Mouse (Mus musculus) left cerebral cortex, postnatal 4 days (tissue): ENCODE data around the gene Hoxc11. TPM values are rescaled to one million over a fixed set of nuclear protein-coding genes. Genes with fewer than 3 reads are reported as not detected.

Experiments used
- DNase-seq: peaks from one replicate; pipeline ENCODE4 v3.0.0-alpha.2; 2022
- intact Hi-C: fragments of 180-260 bp; cut with DNase I; formaldehyde crosslinking; loops from one replicate; pipeline ENCODE4 v1.15.1; 2025
- total RNA-seq, 2 experiments: library from RNA; stranded (reverse); gene quantifications; 2 replicates each; pipeline ENCODE4 v1.2.3; 2021

Gene Hoxc11
- total RNA-seq, 2 experiments from 2014 or later = not detected

- DNase-seq = no peak
- intact Hi-C loops = no loop called here
Observed at GRCm38 (mm10) chr15:102963671-102964640, 9.7 kb downstream of the Hoxc11 start.

- no peak for DNase-seq
- intact Hi-C loops = no loop called here
Observed at GRCm38 (mm10) chr15:102965003-102965891, 11.0 kb downstream of the Hoxc11 start.

DNA sequence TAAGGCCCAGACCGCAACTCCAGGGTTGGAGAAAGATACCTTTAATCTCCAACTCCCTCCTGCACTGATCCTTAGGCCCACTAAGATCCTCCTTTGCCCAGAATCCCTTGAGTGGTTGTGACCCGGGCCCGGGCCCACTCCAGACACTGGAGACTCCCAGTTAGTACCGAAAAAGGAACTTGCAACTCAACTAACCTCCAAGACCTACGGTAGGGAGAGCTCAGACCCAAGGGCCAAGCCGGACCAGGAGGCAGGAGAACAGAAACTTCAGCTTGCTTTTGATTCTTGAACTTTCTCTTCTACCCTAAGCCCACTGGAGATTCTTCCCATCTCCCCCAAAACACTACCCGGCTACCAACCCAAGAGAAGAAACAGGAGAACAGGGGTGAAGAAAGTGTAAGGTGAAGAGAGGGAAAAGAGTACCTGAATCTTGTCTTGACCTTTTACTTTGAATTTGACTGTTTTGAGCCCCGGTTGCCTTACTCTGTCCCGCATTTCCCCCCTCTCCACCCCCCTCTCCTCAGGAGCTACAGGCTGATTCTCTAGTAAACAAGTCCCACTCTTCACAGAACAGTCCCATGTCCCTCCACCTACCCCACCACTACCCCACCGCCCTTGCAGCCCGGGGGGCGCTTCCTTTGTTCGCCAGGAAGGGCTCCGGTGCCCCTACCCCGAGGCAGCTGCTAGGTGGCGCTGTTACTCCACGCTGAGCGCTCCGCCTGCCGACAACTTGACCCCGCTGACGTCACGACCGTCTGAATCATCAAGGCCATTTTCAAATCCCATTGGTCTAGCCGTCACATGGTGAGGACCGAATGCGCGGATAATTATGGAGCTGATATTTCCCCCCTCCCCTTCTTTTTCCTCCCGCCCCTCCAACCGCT, 11.9 kb downstream of the Hoxc11 start:
- DNase-seq = peak; percentile 71
- intact Hi-C loops = no loop called here

DNA sequence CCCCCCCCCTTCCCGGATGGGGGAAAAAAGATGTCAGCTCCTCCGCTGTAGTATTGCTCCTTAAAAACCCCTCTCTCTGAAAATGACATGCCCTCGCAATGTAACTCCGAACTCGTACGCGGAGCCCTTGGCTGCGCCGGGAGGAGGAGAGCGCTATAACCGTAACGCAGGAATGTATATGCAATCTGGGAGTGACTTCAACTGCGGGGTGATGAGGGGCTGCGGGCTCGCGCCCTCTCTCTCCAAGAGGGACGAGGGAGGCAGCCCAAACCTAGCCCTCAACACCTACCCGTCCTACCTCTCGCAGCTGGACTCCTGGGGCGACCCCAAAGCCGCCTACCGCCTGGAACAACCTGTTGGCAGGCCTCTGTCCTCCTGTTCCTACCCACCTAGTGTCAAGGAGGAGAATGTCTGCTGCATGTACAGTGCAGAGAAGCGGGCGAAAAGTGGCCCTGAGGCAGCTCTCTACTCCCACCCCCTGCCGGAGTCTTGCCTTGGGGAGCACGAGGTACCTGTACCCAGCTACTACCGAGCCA, 12.6 kb downstream of the Hoxc11 start, which contains the start of gene Hoxc10:
TSS of gene Hoxc10 (plus strand) at position 21 of the 536 bp plus-strand sequence.
- intact Hi-C loops = no loop called here
- DNase-seq = no peak

DNA sequence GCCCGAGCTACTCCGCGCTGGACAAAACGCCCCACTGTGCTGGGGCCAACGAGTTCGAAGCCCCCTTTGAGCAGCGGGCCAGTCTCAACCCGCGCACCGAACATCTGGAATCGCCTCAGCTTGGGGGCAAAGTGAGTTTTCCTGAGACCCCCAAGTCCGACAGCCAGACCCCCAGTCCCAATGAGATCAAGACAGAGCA, 13.0 kb downstream of the Hoxc11 start, which contains the start of gene Hoxc5:
TSS of gene Hoxc5 (plus strand) at position 132 of the 199 bp plus-strand sequence.
- no peak for DNase-seq
- intact Hi-C loops = no loop called here

GRCm38 (mm10) chr15:102967511-102968397, 13.5 kb downstream of the Hoxc11 start:
- DNase-seq = no peak
- intact Hi-C loops = no loop called here

DNA sequence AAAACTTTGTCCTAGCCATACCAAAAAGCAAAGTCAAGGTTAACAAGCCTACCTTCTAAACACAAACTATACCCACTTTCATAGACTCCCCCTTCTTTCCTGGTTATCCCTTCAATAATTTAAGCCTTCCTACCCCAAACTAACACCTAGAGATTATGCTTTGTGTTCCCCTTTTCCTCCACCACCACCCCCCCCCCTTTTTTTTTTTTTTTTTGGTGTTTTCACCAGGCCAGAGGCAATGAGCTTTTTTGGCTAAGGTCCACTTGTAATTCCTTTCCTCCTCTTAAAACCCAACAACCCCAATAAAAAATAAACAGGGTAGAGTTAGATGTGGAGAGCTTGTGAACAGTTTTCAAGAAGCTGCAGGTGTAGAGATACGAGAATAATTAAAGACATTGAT, 15.1 kb downstream of the Hoxc11 start:
- no peak for DNase-seq
- intact Hi-C loops = no loop called here

DNA sequence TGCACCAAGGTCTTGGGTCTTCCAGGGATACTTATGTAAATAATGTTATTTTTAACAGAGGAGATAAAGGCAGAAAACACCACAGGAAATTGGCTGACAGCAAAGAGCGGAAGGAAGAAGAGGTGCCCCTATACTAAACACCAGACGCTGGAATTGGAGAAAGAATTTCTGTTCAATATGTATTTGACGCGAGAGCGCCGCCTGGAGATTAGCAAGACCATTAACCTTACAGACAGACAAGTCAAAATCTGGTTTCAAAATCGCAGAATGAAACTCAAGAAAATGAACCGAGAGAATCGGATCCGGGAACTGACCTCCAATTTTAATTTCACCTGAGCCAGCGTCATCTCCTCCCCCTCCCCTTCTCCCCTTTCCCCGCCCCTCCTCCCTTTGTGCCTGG, 16.5 kb downstream of the Hoxc11 start:
- no peak for DNase-seq
- intact Hi-C loops = loop anchor here (5.0 kb wide), 1 partner anchor 213 kb away; no protein-coding TSS in a partner anchor

GRCm38 (mm10) chr15:102972254-102972653, 18.0 kb downstream of the Hoxc11 start:
- no peak for DNase-seq
- intact Hi-C loops = loop anchor here (5.0 kb wide), 1 partner anchor 215 kb away; no protein-coding TSS in a partner anchor

DNA sequence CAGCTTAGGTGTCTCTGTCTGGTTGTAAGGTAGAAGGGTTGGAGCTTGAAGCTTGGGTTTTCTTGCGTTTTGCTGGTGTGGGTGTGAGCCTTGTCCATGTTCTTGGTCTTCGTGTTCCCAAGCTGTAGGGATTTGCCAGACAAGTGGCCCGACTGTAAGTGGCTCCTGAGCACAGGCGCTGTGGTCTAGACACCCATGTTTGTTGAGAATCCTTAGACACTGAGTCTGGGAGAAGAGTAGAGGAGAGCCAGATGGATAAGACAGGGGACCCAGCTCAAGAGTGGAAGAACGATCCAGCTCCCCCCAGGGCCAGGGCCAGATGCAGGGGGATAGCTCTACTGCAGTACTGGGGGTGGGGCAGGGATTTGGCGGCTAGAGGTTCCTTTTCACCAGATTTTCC, 18.5 kb downstream of the Hoxc11 start:
- no peak for DNase-seq
- intact Hi-C loops = loop anchor here (5.0 kb wide), 1 partner anchor 215 kb away; no protein-coding TSS in a partner anchor

DNA sequence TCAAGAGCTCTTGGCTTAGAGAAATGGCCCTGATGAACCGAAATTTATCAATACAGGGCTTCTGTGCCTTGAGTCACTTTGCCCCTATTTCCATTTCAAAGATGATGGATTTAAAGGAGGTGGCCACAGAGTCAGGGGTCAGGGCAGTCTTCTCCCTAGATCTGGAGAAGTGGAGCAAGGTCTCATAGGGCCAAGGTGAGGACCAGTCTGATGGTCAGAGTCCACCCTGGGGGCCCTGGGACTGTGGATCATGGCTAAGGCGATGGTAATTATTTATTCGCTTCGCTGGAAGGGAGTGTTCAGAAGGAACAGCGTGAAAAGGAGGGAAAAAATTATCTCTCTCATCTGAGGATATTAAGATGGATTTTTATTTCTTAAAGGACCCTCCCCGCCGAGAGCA, 20.8 kb downstream of the Hoxc11 start:
- no peak for DNase-seq
- intact Hi-C loops = no loop called here

- intact Hi-C loops = no loop called here
- DNase-seq = no peak
Observed at GRCm38 (mm10) chr15:102975688-102976111, 21.5 kb downstream of the Hoxc11 start.

DNA sequence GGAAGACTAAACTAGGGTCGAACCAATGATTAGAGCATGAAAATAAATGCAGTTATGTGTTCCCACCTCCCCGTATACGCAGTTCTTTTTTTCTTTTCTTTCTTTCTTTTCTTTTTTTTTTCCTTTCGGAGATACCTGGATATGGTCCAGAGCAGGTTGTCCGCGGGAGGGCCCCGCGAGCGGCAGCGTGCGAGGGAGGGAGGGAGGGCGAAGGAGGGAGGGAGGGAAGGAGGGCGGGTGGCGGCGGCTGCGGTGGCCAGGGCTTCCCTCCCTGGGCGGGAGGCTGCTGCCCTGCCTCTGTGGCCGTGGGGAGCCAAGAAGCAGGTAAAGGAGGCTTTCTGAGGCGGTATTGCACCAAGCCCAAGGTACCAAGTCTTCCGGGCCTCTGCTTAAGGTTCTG, 21.9 kb downstream of the Hoxc11 start, which contains the start of gene Hoxc9:
TSS of gene Hoxc9 (plus strand) at position 269 of the 400 bp plus-strand sequence.
- intact Hi-C loops = no loop called here

GRCm38 (mm10) chr15:102976631-102977422, 22.6 kb downstream of the Hoxc11 start:
- intact Hi-C loops = no loop called here
- no peak for DNase-seq

More for the DNA sequence above, 21.9 kb downstream of the Hoxc11 start, which contains the start of gene Hoxc9:
- no peak for DNase-seq

DNA sequence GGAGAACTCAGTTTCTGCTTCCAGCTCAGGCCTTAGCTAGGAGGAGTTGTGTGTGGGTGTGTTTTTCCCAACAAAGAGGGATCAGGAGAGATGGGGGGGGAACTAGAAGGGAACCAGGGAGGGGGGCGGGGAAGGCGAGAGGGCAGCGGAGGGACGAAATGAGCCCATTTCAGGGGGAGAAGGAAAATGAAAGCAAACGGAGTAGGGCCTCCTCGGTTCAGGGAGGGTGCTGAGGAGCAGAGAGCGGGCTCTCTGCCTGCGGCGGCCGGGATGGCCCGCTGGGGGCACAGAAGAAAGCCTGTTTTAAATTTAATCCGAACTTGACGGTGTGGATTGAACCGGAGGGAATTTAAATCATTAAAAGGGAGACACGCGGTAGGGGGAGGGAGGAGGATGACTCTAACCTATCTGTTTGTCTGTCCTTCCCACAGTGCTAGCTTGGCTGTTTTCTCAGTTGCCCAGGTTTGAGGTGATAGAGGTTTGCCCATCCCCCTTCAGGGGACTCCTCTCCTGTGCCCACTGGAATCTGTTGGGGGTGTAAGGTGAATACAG, 23.3 kb downstream of the Hoxc11 start:
- DNase-seq = no peak
- intact Hi-C loops = no loop called here

- intact Hi-C loops = no loop called here
- DNase-seq = no peak
Observed at GRCm38 (mm10) chr15:102978615-102979515, 24.6 kb downstream of the Hoxc11 start.

GRCm38 (mm10) chr15:102979936-102980335, 25.7 kb downstream of the Hoxc11 start:
- intact Hi-C loops = loop anchor here (10.0 kb wide), 2 partner anchors 195 to 285 kb away; no protein-coding TSS in a partner anchor
- no peak for DNase-seq
